Mouse (Mus musculus) embryonic fibroblast, embryonic 13.5 days (primary cell): Measurements from ENCODE around the gene Rgs19.

Source experiments
- CTCF ChIP-seq: IDR thresholded peaks from 2 replicates; pipeline ENCODE4 v1.5.1; 2011; ENCODE audit warnings: mild to moderate bottlenecking, control low read depth, low read length, moderate library complexity, borderline replicate concordance; ENCODE audit not compliant: insufficient read depth
- POLR2A ChIP-seq: IDR thresholded peaks from 2 replicates; pipeline ENCODE4 v1.6.1; 2011; ENCODE audit warnings: low read depth, mild to moderate bottlenecking, control low read depth, low read length, moderate library complexity

DNA sequence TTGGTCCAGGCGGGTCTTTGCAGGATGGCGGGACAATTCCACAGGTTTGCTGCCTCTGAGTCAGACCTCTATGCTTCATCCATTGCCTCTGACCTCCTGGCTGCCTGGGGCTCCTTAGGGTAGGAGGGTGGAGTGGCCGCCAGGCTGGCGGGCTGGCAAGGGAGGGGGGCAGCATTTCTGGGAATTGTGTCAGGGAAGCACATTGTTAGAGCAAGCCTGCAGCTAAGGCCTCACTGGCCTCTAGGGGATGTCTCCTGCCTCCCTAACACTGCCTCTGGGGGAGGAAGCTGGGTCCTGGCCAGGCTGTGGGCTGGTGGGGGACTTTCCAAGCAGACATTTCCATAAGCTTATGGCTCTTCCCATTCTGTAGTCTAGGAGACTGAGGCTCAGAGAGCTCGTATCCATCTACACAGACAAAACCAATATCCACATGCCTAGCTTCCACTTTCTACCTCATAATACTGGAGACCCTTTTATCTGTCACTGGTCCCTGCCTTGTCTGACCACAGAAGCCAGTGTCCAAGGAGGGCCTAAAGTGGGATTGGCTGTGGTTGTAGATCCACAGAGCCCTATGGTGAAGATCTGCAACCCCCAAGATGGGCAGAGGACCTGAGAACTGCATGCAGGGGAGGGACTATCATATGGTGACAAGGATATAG lies 16.6 kb downstream of the Rgs19 start:
- no peak for TF ChIP-seq CTCF
- no peak for TF ChIP-seq POLR2A
